Mouse (Mus musculus) testis, adult 2 months (tissue): Measurements from ENCODE around the gene Cercam.

ENCODE experiments used
- CTCF ChIP-seq: fragments of 200-500 bp; IDR thresholded peaks from 2 replicates; pipeline ENCODE4 v1.5.1; 2012; ENCODE audit warnings: low read depth, mild to moderate bottlenecking, inconsistent platforms, low read length, moderate library complexity; ENCODE audit not compliant: control insufficient read depth, insufficient read depth, insufficient replicate concordance
- POLR2A ChIP-seq: fragments of 200-500 bp; IDR thresholded peaks from 2 replicates; pipeline ENCODE4 v1.6.1; 2012; ENCODE audit warnings: low read depth, mild to moderate bottlenecking, inconsistent platforms, low read length, moderate library complexity; ENCODE audit not compliant: control insufficient read depth

- TF ChIP-seq CTCF, result no peak
- no peak for TF ChIP-seq POLR2A
These were observed 22.1 kb upstream of the Cercam start for GRCm38 (mm10) chr2:29846911-29847310.
